Mouse (Mus musculus): ENCODE data around the gene Zfp597. TPM values are rescaled to one million over a fixed set of nuclear protein-coding genes. Genes with fewer than 3 reads are reported as not detected.

Zfp597 gene
- 10 to 100 TPM; 20.6 to 22.9 TPM for total RNA-seq (2021)
- long read RNA-seq, transcript Zfp597-202 (3 exons, 1,842 nt): major isoform, 7 of 8 reads
- long read RNA-seq, partial matches to known transcripts: 0 of 8 reads
- long read RNA-seq, other reads (novel, unspliced or antisense): 1 of 8 reads

GRCm38 (mm10) chr16:3884201-3885064 lies at the start of gene Zfp597, which contains the start of gene Gm20695:
Gene Zfp597, minus strand, starts transcription at chr16:3884561.
Gene Gm20695, plus strand, starts transcription at chr16:3884648.
- DNase-seq (ENCODE audit: low spot score in 2 of 2): peak; percentile 93 to 95

- DNase-seq (ENCODE audit: low spot score in 2 of 2): no peak
Observed at GRCm38 (mm10) chr16:3934091-3934490, 49.7 kb upstream of the Zfp597 start.

GRCm38 (mm10) chr16:3933536-3933935 lies 49.2 kb upstream of the Zfp597 start:
- DNase-seq (ENCODE audit: low spot score in 2 of 2): no peak

- DNase-seq (ENCODE audit: low spot score in 2 of 2): no peak
Observed at GRCm38 (mm10) chr16:3929151-3929550, 44.8 kb upstream of the Zfp597 start.

GRCm38 (mm10) chr16:3928582-3928981 lies 44.2 kb upstream of the Zfp597 start:
- DNase-seq (ENCODE audit: low spot score in 2 of 2): no peak

- no peak for DNase-seq (ENCODE audit: low spot score in 2 of 2)
Observed at GRCm38 (mm10) chr16:3923966-3924365, 39.6 kb upstream of the Zfp597 start.

- no peak for DNase-seq (ENCODE audit: low spot score in 2 of 2)
Observed at GRCm38 (mm10) chr16:3923515-3923914, 39.2 kb upstream of the Zfp597 start.

GRCm38 (mm10) chr16:3920756-3921155 lies 36.4 kb upstream of the Zfp597 start:
- no peak for DNase-seq (ENCODE audit: low spot score in 2 of 2)

- DNase-seq (ENCODE audit: low spot score in 2 of 2): no peak
Observed at GRCm38 (mm10) chr16:3909118-3909517, 24.8 kb upstream of the Zfp597 start.

GRCm38 (mm10) chr16:3908537-3909111 lies 24.3 kb upstream of the Zfp597 start, which contains the start of the genes 1700037C18Rik and Cluap1:
Gene 1700037C18Rik, minus strand, starts transcription at chr16:3908689.
Gene Cluap1, plus strand, starts transcription at chr16:3908801.
- DNase-seq (ENCODE audit: low spot score in 2 of 2): peak; percentile 90 to 96

- DNase-seq (ENCODE audit: low spot score in 2 of 2): no peak
Observed at GRCm38 (mm10) chr16:3907471-3907870, 23.1 kb upstream of the Zfp597 start.

GRCm38 (mm10) chr16:3896553-3896952 lies 12.2 kb upstream of the Zfp597 start:
- DNase-seq (ENCODE audit: low spot score in 2 of 2): no peak

- DNase-seq (ENCODE audit: low spot score in 2 of 2): no peak
Observed at GRCm38 (mm10) chr16:3896046-3896445, 11.7 kb upstream of the Zfp597 start.

- DNase-seq (ENCODE audit: low spot score in 2 of 2): no peak
Observed at GRCm38 (mm10) chr16:3895173-3895792, 10.9 kb upstream of the Zfp597 start.

- DNase-seq (ENCODE audit: low spot score in 2 of 2): no peak
Observed at GRCm38 (mm10) chr16:3893739-3894138, 9.4 kb upstream of the Zfp597 start.

- DNase-seq (ENCODE audit: low spot score in 2 of 2): peak in 1 of 2 experiments; percentile 63
Observed at GRCm38 (mm10) chr16:3891621-3892295, 7.4 kb upstream of the Zfp597 start.

GRCm38 (mm10) chr16:3885065-3885670 lies 807 bp upstream of the Zfp597 start:
- no peak for DNase-seq (ENCODE audit: low spot score in 2 of 2)

GRCm38 (mm10) chr16:3876346-3876745 lies 8.0 kb downstream of the Zfp597 start:
- no peak for DNase-seq (ENCODE audit: low spot score in 2 of 2)

GRCm38 (mm10) chr16:3872216-3873047 lies 11.9 kb downstream of the Zfp597 start, which contains the start of gene Naa60:
Gene Naa60, plus strand, starts transcription at chr16:3872375.
- DNase-seq (ENCODE audit: low spot score in 2 of 2): peak; percentile 80 to 88

- no peak for DNase-seq (ENCODE audit: low spot score in 2 of 2)
Observed at GRCm38 (mm10) chr16:3871815-3872214, 12.5 kb downstream of the Zfp597 start.
